Mouse (Mus musculus) midbrain, embryonic 13.5 days (tissue): ENCODE results near the gene 2010111I01Rik. TPM values are rescaled to one million over a fixed set of nuclear protein-coding genes. Genes with fewer than 3 reads are reported as not detected.
A peak's percentile ranks its signal among the peaks of the same experiment; 100 is the strongest.

Experiments used
- ATAC-seq: fragments of 200-750 bp; cut with Nextera tagmentation; 2 replicates; pipeline ENCODE4 v1.8.0; 2017; ENCODE audit warnings: mild to moderate bottlenecking, moderate TSS enrichment, moderate library complexity
- H3K27ac ChIP-seq: fragments of 300-500 bp; sonication (generic); 2 replicates; pipeline ENCODE4 v1.5.1; 2015; ENCODE audit warnings: inconsistent platforms, mild to moderate bottlenecking, moderate library complexity
- H3K27me3 ChIP-seq: fragments of 300-500 bp; sonication (generic); 2 replicates; pipeline ENCODE4 v1.6.1; 2015; ENCODE audit warnings: mild to moderate bottlenecking, inconsistent platforms
- H3K36me3 ChIP-seq: fragments of 300-500 bp; sonication (generic); 2 replicates; pipeline ENCODE4 v1.6.1; 2015; ENCODE audit warnings: mild to moderate bottlenecking, inconsistent platforms
- H3K4me1 ChIP-seq: fragments of 300-500 bp; sonication (generic); replicated peaks from 2 replicates; pipeline ENCODE4 v1.6.1; 2015; ENCODE audit warnings: inconsistent platforms
- H3K4me2 ChIP-seq: fragments of 300-500 bp; sonication (generic); replicated peaks from 2 replicates; pipeline ENCODE4 v1.6.1; 2015; ENCODE audit warnings: moderate library complexity, mild to moderate bottlenecking, inconsistent platforms
- H3K4me3 ChIP-seq: fragments of 300-500 bp; sonication (generic); replicated peaks from 2 replicates; pipeline ENCODE4 v1.5.1; 2015; ENCODE audit warnings: mild to moderate bottlenecking, inconsistent platforms
- H3K9ac ChIP-seq: fragments of 300-500 bp; sonication (generic); replicated peaks from 2 replicates; pipeline ENCODE4 v1.6.1; 2015; ENCODE audit warnings: mild to moderate bottlenecking, inconsistent platforms
- H3K9me3 ChIP-seq: fragments of 300-500 bp; sonication (generic); 2 replicates; pipeline ENCODE4 v1.6.1; 2016; ENCODE audit warnings: mild to moderate bottlenecking, inconsistent platforms
- WGBS: fragments of 180-500 bp; shearing (Covaris S2); methylation state at CpG from one replicate; pipeline ENCODE4 v1.1.7; 2015; 5-methylcytosine and 5-hydroxymethylcytosine counted together
- polyA plus RNA-seq: library from polyadenylated mRNA; unstranded; fragments of >200 nt; fragmentation: Nextera tagmentation; extraction: Ambion mirVana; gene quantifications from 2 replicates; pipeline ENCODE4 v1.2.1, GENCODE M21; 2015

Gene 2010111I01Rik
- polyA plus RNA-seq, 1 experiment from 2014 or later: 28.6 TPM

GRCm38 (mm10) chr13:63240835-63241234 lies 276.1 kb downstream of the 2010111I01Rik start:
- WGBS: 59% methylated on average over 5 of the region's 5 CpGs
- Histone ChIP-seq H3K4me1 (peaks cover 41% of the 10 kb centered on the region), H3K9me3 (no peaks in the 10 kb centered on the region), H3K27ac (no peak overlapping the region), H3K4me3 (peak overlapping the region; percentile 67), H3K9ac (peak overlapping the region; percentile 83; the same call in 1 of the 2 replicates), H3K4me2 (peak overlapping the region; percentile 89), H3K36me3 (no peaks in the 10 kb centered on the region), H3K27me3 (no peaks in the 10 kb centered on the region)
- no peak for ATAC-seq

DNA sequence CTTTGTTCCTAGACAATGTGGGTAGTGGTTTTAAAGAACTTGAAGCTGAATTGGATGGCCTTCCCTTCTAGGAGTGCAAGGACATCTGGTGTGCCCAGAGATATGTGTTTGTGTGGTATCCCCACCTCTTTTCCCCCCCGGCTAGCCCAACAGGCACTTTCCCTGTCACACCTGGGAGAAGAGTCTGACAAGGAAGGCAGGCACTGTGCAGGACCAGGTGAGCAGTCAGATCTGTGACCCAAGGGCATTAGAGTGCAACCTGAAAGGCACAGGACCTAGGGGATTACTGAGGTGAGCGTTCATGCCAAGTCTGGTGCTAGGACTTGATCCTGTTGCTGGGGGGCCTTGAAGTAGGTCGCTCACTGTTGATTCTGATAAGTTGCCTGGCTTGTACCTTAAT lies 277.0 kb downstream of the 2010111I01Rik start:
- Histone ChIP-seq H3K36me3 (no peaks in the 10 kb centered on the region), H3K9me3 (no peaks in the 10 kb centered on the region), H3K4me1 (peaks cover 41% of the 10 kb centered on the region), H3K27me3 (no peaks in the 10 kb centered on the region), H3K4me3 (no peak overlapping the region), H3K9ac (no peak overlapping the region), H3K27ac (no peak overlapping the region), H3K4me2 (peak overlapping the region; percentile 25; the same call in 1 of the 2 replicates)
- 90% methylated on average over 3 of the region's 3 CpGs for WGBS
- no peak for ATAC-seq

- Histone ChIP-seq H3K36me3 (no peaks in the 10 kb centered on the region), H3K4me3 (no peak overlapping the region), H3K27ac (no peak overlapping the region), H3K4me2 (no peak overlapping the region), H3K4me1 (peaks cover 41% of the 10 kb centered on the region), H3K9me3 (no peaks in the 10 kb centered on the region), H3K9ac (no peak overlapping the region), H3K27me3 (no peaks in the 10 kb centered on the region)
- 81% methylated on average over 10 of the region's 10 CpGs for WGBS
- ATAC-seq: no peak
Measured at GRCm38 (mm10) chr13:63242401-63243192, 277.9 kb downstream of the 2010111I01Rik start.

- Histone ChIP-seq H3K36me3 (no peaks in the 10 kb centered on the region), H3K4me1 (peaks cover 41% of the 10 kb centered on the region), H3K4me3 (no peak overlapping the region), H3K27ac (no peak overlapping the region), H3K4me2 (no peak overlapping the region), H3K27me3 (no peaks in the 10 kb centered on the region), H3K9ac (no peak overlapping the region), H3K9me3 (no peaks in the 10 kb centered on the region)
- 79% methylated on average over 5 of the region's 5 CpGs for WGBS
- no peak for ATAC-seq
Measured at GRCm38 (mm10) chr13:63243586-63243985, 278.9 kb downstream of the 2010111I01Rik start.

DNA sequence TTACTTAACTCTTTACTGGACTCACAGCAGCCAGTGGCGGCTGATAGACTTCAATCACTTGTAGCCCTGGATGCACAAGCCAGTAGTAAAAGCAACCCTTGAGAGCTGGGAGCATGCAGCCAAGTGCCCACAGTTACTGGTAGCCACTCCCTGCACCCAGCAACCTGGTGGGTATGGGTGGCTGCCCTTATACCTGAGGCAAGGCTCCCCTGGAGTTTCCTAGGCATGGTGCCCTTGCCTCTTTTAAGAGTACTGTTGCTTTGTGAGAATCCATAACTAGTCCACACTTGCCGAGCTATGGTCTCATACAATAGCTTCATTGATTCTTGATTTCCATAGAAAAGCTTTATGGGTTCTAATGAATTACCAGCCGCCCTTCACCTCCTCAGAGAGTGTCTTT lies 279.7 kb downstream of the 2010111I01Rik start:
- no peak overlapping the region for H3K4me3 ChIP-seq
- H3K4me2 ChIP-seq: no peak overlapping the region
- H3K9me3 ChIP-seq: no peaks in the 10 kb centered on the region
- H3K9ac ChIP-seq: no peak overlapping the region
- H3K4me1 ChIP-seq: peaks cover 33% of the 10 kb centered on the region
- H3K27me3 ChIP-seq: no peaks in the 10 kb centered on the region
- no peak overlapping the region for H3K27ac ChIP-seq
- no peak for ATAC-seq
- 58% methylated on average over 3 of the region's 3 CpGs for WGBS
- no peaks in the 10 kb centered on the region for H3K36me3 ChIP-seq

DNA sequence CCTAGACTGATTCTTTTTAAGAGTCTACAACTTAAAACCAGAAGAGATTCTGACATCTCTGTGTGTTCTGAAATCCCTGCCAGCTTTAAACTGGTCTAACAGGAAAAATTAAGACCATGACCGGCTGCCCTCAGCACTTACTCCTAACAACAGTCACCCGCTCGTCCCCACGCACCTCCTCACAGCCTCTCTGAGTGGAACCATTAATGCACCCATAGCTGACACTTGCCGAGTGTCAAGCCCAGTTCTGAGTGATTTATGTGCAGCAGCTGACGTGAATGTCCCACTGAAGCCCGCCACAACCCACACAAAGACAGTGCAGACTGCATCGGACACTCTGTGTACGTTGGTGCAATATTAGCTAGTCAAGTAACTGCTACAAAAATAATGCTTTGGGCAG lies 280.5 kb downstream of the 2010111I01Rik start:
- Histone ChIP-seq H3K9me3 (no peaks in the 10 kb centered on the region), H3K4me1 (peaks cover 29% of the 10 kb centered on the region), H3K27me3 (no peaks in the 10 kb centered on the region), H3K4me2 (no peak overlapping the region), H3K4me3 (no peak overlapping the region), H3K27ac (no peak overlapping the region), H3K36me3 (no peaks in the 10 kb centered on the region), H3K9ac (no peak overlapping the region)
- WGBS: 73% methylated on average over 9 of the region's 9 CpGs
- ATAC-seq: no peak

DNA sequence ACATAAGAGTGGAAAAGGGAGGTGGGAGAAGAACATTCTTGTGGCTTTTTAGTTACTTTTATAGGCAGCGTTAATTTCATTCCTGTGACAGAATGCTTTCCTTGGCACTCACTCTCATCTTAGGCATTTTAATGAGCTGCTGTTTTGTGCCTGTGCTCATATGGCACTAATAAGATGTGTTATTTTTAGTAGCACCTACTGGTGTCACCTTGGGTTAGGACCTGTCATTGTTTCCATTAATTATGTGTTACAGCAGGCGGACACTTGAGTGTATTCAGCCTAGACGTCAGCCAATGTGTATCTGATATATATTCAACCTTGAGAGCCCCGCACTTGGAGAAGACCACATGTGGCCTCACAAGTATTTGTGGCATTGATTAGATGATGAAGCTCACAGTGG lies 281.1 kb downstream of the 2010111I01Rik start:
- Histone ChIP-seq H3K4me3 (no peak overlapping the region), H3K27me3 (no peaks in the 10 kb centered on the region), H3K27ac (no peak overlapping the region), H3K4me2 (no peak overlapping the region), H3K9me3 (no peaks in the 10 kb centered on the region), H3K4me1 (peaks cover 23% of the 10 kb centered on the region), H3K36me3 (no peaks in the 10 kb centered on the region), H3K9ac (no peak overlapping the region)
- WGBS: 67% methylated on average over 4 of the region's 4 CpGs
- ATAC-seq: no peak

DNA sequence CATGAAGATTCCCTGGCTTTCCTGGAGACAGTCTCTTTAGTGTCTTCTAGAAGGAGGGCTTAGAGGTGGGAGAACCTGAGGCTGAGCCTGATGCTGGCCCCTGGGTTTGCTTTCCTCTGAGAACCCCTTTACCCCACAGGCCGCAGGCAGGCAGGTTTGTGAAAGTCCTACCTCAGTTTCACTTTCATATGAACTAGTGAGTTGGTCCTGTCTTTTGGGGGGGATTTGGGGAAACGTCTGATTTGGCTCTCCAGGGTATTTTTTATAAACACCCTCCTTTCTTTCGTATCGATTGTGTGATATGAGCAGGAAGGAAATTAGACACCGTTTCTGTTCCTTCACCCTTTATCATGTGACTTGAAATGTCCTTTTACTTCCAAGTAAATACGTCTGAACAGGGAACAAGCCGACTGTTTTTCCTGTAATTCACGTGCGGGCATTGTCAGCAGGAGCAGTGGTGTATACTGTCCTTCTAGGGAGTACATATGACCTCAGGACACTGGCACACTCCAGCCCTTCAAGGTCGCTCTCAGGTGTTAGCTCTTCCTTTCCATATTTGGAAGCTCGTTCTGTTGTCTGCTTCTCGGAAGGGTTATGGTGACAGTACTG lies 281.7 kb downstream of the 2010111I01Rik start:
- Histone ChIP-seq H3K9ac (no peak overlapping the region), H3K36me3 (no peaks in the 10 kb centered on the region), H3K4me3 (no peak overlapping the region), H3K4me2 (no peak overlapping the region), H3K4me1 (peaks cover 19% of the 10 kb centered on the region; the same call in 1 of the 2 replicates), H3K27me3 (no peaks in the 10 kb centered on the region), H3K9me3 (no peaks in the 10 kb centered on the region), H3K27ac (no peak overlapping the region)
- ATAC-seq: no peak
- 87% methylated on average over 12 of the region's 12 CpGs for WGBS

DNA sequence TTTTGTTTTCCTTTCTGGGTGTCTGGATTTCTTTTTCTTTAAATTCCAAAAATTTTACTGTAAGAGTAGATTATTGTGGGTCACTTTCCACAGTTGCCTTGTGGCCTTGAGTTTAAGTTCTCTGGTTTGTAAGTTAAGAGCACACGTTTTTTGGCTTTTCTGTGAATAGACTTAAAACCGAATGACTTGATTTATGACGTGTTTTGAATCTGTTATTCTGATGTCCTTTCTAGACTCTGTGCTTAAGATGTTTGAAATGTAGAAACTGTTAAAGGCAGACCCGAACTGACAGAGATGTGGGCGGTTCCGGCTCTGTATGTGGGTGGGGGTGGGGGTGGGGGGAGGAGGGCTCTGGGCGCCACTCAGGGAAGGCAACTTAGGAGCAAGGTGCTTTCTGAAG lies 282.3 kb downstream of the 2010111I01Rik start:
- WGBS: 84% methylated on average over 7 of the region's 7 CpGs
- H3K4me2 ChIP-seq: no peak overlapping the region
- H3K27ac ChIP-seq: no peak overlapping the region
- H3K9me3 ChIP-seq: no peaks in the 10 kb centered on the region
- H3K36me3 ChIP-seq: no peaks in the 10 kb centered on the region
- H3K27me3 ChIP-seq: no peaks in the 10 kb centered on the region
- H3K9ac ChIP-seq: no peak overlapping the region
- H3K4me1 ChIP-seq: peaks cover 14% of the 10 kb centered on the region; the same call in 1 of the 2 replicates
- H3K4me3 ChIP-seq: no peak overlapping the region
- ATAC-seq: no peak

GRCm38 (mm10) chr13:63247631-63248030 lies 282.9 kb downstream of the 2010111I01Rik start:
- Histone ChIP-seq H3K4me1 (peaks cover 14% of the 10 kb centered on the region; the same call in 1 of the 2 replicates), H3K27ac (no peak overlapping the region), H3K9me3 (no peaks in the 10 kb centered on the region), H3K4me2 (no peak overlapping the region), H3K9ac (no peak overlapping the region), H3K27me3 (no peaks in the 10 kb centered on the region), H3K4me3 (no peak overlapping the region), H3K36me3 (no peaks in the 10 kb centered on the region)
- WGBS: 96% methylated on average over 11 of the region's 11 CpGs
- ATAC-seq: no peak

DNA sequence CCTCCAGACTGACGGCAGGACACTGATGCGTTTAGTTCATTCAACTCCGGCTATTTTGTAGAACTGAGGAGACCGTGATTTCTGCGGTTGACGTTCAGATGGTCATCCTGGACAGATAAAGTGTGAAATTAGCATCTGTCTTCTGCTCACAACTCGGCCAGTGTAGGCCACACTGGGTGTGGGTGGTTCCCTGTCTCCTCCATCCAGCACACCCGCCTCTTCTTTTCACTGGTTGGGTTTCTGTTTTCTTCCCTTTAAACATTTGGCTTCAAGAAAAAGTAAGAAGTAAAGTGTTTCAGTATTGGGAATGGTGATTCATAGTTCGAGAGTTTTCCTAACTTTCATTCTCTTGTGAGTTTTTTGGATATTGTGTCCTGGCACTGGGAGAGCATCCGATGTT lies 283.6 kb downstream of the 2010111I01Rik start:
- no peak overlapping the region for H3K4me2 ChIP-seq
- WGBS: 92% methylated on average over 10 of the region's 10 CpGs
- H3K36me3 ChIP-seq: no peaks in the 10 kb centered on the region
- H3K9me3 ChIP-seq: no peaks in the 10 kb centered on the region
- no peak overlapping the region for H3K27ac ChIP-seq
- no peak for ATAC-seq
- H3K4me3 ChIP-seq: no peak overlapping the region
- no peaks in the 10 kb centered on the region for H3K27me3 ChIP-seq
- peaks cover 14% of the 10 kb centered on the region; the same call in 1 of the 2 replicates for H3K4me1 ChIP-seq
- no peak overlapping the region for H3K9ac ChIP-seq

- Histone ChIP-seq H3K27me3 (no peaks in the 10 kb centered on the region), H3K4me1 (peaks cover 10% of the 10 kb centered on the region; the same call in 1 of the 2 replicates), H3K9me3 (no peaks in the 10 kb centered on the region), H3K9ac (no peak overlapping the region), H3K36me3 (no peaks in the 10 kb centered on the region), H3K4me2 (no peak overlapping the region), H3K27ac (no peak overlapping the region), H3K4me3 (no peak overlapping the region)
- ATAC-seq: no peak
- 93% methylated on average over 7 of the region's 7 CpGs for WGBS
Measured at GRCm38 (mm10) chr13:63249171-63249570, 284.5 kb downstream of the 2010111I01Rik start.
